Mouse (Mus musculus) splenic B cell, adult 2 months (primary cell): ENCODE results near the gene Lrrc27.

Experiments used
- DNase-seq: peaks from one replicate; pipeline ENCODE4 v3.0.0-alpha.2; 2011; ENCODE audit warnings: low read depth, low spot score
- H3K27me3 ChIP-seq: 2 replicates; pipeline ENCODE4 v1.6.1; 2012; ENCODE audit warnings: mild to moderate bottlenecking, low read length, moderate library complexity, mixed read lengths; ENCODE audit not compliant: control insufficient read depth, poor library complexity, insufficient read depth, severe bottlenecking
- H3K36me3 ChIP-seq: 2 replicates; pipeline ENCODE4 v1.6.1; 2012; ENCODE audit warnings: mild to moderate bottlenecking, low read length, moderate library complexity, mixed read lengths; ENCODE audit not compliant: control insufficient read depth, poor library complexity, insufficient read depth, severe bottlenecking

Gene Lrrc27

DNA sequence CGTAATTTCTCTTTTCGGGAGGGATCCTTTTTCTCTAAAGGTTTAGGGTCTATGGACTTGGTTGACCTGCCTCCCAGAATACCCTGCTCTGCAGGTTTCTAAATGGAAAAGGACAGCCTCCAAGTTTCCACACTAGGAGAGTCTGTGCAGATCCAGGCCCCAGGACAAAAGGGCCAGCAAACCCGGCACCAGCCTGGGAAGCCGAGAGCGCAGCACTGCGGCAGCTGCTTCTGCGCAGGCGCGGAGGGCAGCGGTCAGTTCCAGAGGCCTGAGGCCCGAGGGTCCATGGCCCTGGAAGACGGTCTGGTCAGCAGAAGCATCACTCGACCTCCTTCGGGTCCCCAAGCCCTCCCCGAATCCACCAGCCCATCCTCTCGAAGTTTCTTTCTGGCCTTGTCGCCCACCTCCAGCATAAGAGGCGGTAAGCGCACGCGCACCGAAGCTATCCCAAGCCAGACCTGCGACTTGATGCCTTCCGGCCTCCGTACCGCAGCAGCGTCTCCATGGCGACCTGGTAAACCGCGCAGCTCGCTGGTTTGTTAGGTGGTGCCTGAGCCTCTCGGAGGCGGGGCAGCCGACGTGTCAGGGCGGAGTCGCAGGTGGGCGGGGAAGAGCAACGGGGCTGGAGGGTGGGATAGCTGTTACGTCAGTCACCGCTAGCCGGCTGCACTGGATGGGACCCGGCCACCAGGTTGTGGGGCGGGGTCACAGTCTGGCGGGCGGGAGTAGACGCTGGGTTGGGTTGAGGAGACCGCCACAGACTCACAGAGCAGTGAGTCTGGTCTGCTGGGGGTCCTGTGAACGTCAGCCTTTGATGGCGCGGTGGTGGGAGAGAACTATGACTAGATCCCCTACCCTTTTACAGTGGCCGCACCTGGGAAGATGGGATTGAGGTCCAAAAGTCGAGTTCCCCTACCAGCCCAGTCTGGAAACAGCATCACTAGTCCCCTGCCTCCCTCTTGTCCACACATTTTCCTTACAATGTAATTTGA lies at the start of gene Lrrc27, which contains the start of gene Stk32c:
Lrrc27 (plus strand) TSS at position 235 of the 992 bp plus-strand sequence.
Stk32c (minus strand) TSS at position 554 of the 992 bp plus-strand sequence.
- DNase-seq, result peak; percentile 99
- Histone ChIP-seq H3K27me3 (no peaks in the 10 kb centered on the region), H3K36me3 (no peaks in the 10 kb centered on the region)

DNA sequence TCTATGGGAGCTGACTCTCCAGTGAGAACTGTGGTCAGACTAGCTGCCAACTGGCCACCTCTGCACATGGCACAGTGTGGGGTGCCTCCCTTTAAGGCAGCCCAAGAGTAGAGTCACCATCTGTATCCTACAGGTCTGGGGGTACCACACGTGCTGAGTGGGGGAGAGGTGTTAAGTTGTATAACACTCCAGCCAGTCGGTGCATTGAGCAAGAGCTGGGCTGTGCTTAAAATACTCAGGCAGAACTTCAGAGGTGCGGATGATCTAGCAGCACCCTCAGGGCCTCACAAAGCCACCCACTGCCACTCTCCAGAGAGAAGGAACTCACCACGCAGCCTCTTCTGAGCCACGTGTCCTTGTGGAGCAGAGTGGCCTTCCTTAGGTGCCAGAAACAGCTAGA lies 48.4 kb upstream of the Lrrc27 start:
- no peaks in the 10 kb centered on the region for H3K27me3 ChIP-seq
- DNase-seq, result no peak
- no peaks in the 10 kb centered on the region for H3K36me3 ChIP-seq

DNA sequence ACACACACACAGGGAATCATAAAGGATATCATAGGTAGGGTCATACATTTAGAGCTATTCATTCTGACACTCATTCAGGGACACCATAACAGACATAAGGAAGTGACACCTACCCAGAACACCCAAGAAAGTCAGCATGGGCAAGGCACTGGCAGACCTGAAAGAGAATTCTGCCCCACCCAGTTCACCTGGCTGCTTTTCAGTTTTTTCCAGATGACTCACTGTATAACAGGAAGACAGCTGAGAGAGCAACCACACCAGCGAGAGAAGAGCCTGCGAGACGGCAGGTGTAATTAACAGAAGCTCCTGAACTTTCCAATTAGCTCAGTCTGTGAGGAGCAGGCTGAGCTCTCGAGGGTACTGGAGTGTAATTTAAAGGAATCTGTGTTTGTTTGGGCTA lies 43.6 kb upstream of the Lrrc27 start:
- H3K27me3 ChIP-seq, result no peaks in the 10 kb centered on the region
- no peak for DNase-seq
- H3K36me3 ChIP-seq, result no peaks in the 10 kb centered on the region

DNA sequence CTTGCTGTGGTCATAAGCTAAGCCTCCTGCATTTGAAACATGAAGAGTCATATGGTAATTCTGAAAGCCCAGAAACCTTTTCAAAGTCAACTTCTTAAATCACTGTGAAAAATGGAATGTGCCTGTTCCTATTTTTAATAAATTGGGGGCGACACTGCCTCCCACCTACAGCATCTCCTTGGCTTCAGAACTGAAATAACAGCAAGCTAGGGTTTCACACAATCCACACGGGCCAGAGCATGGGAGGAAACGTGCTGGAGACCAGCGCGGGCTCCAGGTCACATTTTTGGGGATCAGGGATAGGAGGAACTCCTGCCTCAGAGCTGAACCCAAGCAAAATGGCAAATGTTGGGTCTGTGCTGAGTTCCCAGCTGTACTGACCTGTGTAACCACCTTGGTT lies 33.5 kb upstream of the Lrrc27 start:
- DNase-seq, result no peak
- no peaks in the 10 kb centered on the region for H3K36me3 ChIP-seq
- no peaks in the 10 kb centered on the region for H3K27me3 ChIP-seq

DNA sequence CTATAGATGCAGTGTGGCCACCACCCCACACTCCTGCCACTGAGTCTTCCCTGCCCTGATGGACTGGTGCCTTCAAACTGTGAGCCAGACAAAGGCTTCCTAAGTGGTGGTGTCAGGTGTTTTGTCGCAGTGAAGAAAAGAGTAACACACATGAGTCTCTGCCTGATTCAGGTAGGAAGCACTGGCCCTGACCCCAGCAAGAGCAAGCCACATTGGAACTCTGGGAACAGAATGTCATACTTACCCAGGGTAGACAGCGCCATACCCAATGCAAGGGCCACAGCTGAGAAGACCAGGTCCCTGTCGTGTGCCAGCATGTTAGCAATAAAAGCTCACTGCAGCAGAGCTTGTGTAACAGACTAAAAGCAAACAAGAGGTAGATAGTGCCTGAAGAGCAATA lies 32.7 kb upstream of the Lrrc27 start:
- Histone ChIP-seq H3K27me3 (no peaks in the 10 kb centered on the region), H3K36me3 (no peaks in the 10 kb centered on the region)
- DNase-seq, result no peak

DNA sequence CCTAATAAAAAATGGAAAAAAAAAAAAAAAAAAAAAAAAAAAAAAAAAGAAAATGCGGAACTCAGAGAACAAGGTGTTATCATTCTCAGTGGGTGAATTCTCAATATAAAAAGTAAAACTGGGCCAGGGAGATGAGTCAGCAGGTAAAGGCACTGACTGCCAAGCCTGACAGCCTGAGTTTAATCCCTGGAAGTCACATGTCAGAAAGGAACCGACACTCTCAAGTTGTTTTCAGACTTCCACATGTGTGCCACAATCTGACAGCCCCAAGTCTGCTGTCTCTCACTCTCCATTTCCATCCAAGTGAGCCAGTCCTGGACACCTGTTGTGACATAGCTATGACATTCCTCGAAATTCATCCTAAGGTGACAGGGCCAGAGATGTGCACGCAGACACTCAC lies 28.4 kb upstream of the Lrrc27 start:
- DNase-seq, result no peak
- no peaks in the 10 kb centered on the region for H3K36me3 ChIP-seq
- H3K27me3 ChIP-seq, result no peaks in the 10 kb centered on the region

DNA sequence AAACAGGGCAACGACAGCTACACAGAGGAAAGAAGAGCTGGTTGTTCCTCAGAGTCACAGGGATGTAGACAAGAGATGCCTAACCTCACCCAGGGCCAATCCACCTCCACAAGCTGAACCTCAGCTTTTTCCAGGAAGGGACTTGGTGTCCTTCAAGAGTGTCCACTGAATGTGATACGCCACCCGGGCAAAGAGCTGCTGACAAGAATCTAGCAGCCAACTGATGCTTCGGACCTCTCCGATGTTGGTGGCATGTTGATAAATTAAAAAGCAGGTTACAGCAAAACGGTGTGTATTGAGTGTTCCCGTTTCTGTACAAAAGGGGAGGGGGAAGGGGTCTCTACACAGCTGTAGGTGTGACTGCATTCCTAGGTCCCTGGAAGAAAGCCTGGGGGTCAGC lies 27.9 kb upstream of the Lrrc27 start:
- no peaks in the 10 kb centered on the region for H3K36me3 ChIP-seq
- no peaks in the 10 kb centered on the region for H3K27me3 ChIP-seq
- no peak for DNase-seq

DNA sequence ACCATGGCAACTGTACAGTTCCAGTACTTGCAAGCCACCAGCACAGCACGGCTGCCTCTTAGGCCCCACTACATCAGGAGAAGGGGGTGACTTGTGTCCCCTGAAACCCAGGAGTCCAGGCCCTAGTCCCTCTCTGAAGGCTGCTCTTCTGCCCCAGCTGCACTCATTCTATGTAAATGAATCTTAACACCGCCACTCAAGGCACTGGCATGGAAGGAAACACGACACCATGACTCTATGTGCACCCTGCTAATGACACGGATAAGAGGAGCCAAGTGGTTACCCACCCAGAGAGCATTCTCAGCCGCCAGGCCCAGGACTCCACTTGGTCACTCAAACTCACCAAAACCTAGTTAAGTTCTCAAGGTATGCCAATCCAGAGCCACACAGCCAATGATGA lies 26.8 kb upstream of the Lrrc27 start:
- no peak for DNase-seq
- H3K27me3 ChIP-seq, result no peaks in the 10 kb centered on the region
- H3K36me3 ChIP-seq, result no peaks in the 10 kb centered on the region

DNA sequence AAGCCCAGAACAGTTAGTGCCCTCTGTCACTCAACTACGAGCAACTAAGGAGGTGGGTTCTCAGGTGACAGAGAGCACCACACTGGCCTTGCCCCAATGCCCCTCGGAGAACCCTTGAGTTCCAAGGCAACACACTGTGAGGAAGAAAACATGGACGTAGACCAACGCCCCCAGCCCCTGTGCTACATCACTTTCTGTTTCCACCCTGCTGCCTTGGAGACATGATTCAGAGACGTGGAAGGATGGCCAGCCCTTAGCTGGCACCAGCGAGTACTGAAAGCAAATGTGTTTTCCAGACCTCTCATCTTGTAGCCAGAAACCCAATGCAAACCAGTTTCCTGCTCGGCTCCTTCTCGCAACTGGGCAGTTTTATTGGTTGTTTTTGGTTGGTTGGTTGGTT lies 26.4 kb upstream of the Lrrc27 start:
- DNase-seq, result no peak
- Histone ChIP-seq H3K36me3 (no peaks in the 10 kb centered on the region), H3K27me3 (no peaks in the 10 kb centered on the region)

DNA sequence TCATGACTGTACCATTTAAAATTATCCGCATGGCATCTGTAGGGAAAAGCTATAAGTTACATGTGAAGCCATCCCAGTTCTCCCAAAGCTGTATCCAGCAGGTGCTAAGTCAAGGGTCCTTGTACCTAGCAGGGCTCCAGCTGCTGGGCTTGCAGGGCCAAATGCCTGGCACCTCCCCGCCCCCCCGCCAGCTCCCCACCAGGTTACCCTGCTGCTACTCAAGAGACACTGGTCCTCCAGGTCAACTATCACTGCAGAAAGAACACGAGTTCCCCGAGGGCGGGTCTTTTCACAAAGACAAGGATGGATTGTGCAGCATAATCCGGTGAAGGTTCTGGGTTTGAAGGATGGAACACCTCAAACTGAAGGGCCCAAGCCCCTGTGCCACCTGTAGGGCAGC lies 25.5 kb upstream of the Lrrc27 start:
- no peaks in the 10 kb centered on the region for H3K27me3 ChIP-seq
- no peak for DNase-seq
- no peaks in the 10 kb centered on the region for H3K36me3 ChIP-seq

DNA sequence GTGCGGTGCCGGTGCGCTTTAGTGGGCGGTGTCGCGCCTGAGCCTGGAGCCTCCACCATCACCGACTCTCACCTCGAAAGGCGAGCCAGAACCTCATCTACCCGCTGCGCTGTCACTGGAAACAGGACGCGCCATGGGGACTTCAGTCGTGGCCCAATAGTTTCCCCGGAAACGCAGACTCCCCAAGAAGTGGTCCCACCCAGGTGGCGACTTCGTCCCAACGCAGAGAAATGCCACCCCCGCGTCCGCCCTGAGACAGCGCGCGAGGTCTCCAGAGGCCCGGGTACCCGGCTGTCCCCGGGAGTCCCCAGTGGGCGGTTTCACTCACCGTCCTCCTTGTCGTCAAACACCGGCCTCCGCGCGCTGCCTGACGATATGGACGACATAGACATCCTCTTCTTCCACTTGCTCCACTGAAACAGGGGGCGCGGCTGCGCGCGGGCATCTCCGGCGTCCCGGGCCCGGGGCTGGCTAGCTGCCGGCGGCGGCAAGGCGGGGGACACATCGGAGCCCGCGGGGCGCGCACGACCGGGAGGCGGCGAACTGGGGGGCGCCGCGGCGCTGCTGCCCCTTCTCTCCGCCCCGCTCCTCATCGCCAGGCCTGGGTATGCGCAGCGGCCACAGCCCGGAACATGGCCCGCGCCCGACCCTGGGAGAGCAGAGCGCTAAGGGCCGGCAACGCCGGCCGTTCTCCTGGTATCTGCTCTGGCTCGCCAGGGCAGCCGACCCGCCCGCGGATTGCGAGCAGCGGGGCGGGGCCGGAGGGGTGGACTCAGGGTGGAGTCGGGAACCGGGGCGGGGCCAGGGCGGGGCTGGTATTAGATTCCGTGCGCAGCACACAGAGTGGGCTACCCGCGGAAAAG lies 24.8 kb upstream of the Lrrc27 start:
- Histone ChIP-seq H3K27me3 (no peaks in the 10 kb centered on the region), H3K36me3 (no peaks in the 10 kb centered on the region)
- DNase-seq, result peak; percentile 30

DNA sequence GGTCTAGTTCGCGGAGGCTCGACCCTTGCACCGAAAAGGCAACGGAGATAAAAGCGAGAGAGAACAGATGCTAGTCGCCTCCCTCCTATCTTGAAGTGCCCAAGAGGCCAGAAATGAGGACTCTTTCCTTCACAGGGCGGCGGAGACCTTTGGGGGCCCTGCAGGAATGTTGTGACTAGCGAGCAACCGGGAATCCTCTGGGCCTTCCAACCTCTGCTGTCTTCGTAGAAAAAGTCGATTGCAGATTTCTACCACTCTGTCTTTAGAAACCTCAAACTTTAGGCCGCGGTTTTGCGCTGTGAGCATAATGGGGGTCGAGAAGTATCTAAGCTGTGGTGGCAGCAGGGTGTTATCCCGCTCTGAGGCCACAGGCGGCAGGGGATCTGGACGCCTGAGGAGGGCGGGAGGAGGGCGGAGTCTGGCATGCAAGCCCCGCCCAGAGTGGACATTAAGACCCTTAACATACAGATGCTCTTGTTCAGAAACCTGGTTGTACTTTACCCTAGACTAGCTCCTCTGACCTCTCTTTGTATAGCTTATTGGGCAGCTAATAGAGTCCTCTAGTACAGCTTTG lies 24.1 kb upstream of the Lrrc27 start:
- no peaks in the 10 kb centered on the region for H3K27me3 ChIP-seq
- no peaks in the 10 kb centered on the region for H3K36me3 ChIP-seq
- DNase-seq, result peak; percentile 23

DNA sequence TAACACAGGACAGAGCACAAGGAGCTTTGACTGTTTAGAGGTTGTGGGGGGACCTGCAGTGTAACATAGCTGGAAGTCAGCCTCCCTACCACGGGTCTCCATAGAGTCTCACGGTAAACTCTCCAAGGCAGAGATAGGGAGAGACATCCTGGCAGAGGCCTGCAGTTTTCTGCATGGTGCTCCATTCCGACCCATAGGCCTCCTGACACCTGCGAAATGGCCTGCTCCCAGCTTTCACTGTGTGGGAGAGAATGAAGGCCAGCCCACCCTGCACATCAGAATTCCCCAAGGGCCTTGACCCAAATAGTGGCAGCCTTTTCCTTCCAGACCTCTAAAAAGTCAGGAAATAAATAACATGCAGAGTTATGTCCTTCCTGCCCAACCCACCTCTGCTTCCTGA lies 22.2 kb upstream of the Lrrc27 start:
- no peaks in the 10 kb centered on the region for H3K27me3 ChIP-seq
- H3K36me3 ChIP-seq, result no peaks in the 10 kb centered on the region
- DNase-seq, result no peak

DNA sequence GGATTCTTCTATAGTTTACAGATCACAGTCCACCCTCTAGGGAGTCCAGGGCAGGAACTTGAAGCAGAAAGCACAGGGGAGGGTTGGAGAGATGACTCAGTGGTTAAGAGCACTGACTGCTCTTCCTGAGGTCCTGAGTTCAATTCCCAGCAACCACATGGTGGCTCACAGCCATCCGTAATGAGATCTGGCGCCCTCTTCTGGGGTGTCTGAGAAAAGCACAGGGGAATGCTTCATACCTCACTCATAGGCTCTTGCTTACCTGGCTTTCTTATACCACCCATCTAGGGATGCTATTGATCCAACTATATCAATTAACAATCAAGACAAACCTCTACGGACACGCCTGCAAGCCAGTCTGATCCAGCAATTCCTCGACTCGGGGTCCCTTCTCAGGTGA lies 21.2 kb upstream of the Lrrc27 start:
- Histone ChIP-seq H3K27me3 (no peaks in the 10 kb centered on the region), H3K36me3 (no peaks in the 10 kb centered on the region)
- no peak for DNase-seq

DNA sequence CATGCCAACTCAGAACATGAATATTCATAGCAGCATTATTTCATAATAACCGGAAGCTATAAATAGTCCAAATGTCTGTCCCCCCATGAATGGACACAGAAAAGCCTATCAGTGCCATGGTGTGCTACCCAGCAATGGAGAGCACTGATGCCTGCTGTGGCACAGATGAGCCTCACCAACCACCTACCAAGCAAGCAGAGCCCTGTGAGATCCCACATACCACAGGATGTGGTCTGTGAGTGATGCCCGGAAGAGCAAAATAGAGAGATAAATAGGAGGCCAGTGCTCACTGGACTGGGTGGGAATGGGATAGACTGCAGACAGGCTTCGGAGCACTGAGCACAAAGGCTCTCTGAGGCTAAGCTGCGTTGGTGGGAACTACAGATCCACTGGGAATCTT lies 15.8 kb upstream of the Lrrc27 start:
- no peak for DNase-seq
- Histone ChIP-seq H3K36me3 (no peaks in the 10 kb centered on the region), H3K27me3 (no peaks in the 10 kb centered on the region)
